Mouse (Mus musculus): ENCODE measurements at regions not wholly inside any gene's neighbourhood (a gene's known extent, or its start where the extent isn't known, plus 50 kb on each side); places are given as distances from the start of the nearest gene placed in this dataset.
"Not testable (repeated sequence)": the region's sequence is repeated elsewhere in the genome, so short reads cannot be mapped to it uniquely, and the experiment has no call there.

DNA sequence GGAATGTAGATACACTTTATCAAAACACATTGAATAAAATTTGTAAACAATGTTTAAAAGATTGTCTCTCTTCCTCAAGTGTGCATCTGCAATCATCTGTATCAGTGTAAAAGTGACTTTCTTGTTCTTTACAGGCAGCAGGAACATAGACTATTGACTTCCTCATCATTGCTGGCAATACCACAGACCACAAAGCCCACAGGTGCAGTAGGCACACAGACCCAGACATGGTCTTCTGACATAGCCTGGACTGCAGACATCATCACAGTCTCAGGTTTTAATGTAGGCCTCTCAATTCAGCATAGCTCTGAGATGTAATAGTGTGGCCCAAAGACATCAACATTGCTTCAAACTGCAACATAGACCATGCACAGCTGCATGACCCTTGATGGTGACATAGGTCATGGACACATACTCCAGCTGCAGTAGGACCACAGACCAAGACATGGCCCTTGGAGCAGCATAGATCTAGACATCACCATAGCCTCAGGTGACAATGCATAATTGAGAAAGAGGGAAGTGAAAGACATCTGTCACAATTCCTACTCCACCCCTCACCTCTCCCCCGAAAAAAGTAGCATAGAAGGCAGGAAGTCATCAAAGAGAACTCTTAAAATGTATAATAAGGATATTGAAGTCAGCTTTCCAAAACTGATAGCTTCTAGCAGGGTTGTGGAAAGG is 74.1 kb upstream of the Speer2 start:
- TF ChIP-seq POLR2A (IDR thresholded peaks at IDR 0.05; ENCODE audit: control insufficient read depth, low read depth, low read length) = no peak
- no peak for TF ChIP-seq CTCF (IDR thresholded peaks at IDR 0.05; ENCODE audit: control insufficient read depth, insufficient read depth, insufficient replicate concordance, low read depth, low read length)
- H3K4me3 ChIP-seq (ENCODE audit: control insufficient read depth, low read depth, low read length) = no peak overlapping the region

DNA sequence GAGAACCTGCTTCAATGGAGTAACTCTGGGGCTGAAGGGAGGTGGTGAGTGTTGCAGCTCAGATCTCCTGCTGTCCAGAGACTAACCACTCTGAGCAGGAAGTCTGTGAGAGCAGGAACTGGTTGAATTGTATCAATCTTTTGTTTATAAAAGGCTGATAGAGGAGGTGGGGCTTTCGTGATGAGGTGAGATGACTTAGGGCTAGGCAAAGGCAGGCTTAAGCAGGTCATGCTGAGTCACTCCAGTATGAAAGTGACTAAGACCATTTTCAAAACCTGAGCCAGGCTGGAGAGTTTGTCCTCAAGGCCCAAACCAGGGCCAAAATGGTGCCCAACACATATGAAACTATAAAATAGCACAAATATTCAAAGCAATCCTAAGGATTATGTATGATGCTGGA is 80.1 kb upstream of the Speer2 start:
- H3K4me3 ChIP-seq (ENCODE audit: control insufficient read depth, low read depth, low read length) = no peak overlapping the region
- H3K36me3 ChIP-seq (ENCODE audit: control insufficient read depth, insufficient read depth, low read length) = no peaks in the 10 kb centered on the region
- no peak overlapping the region for H3K27ac ChIP-seq (ENCODE audit: control insufficient read depth, insufficient read depth, low read depth, low read length)
- H3K27me3 ChIP-seq (ENCODE audit: control insufficient read depth, insufficient read depth, low read length) = no peaks in the 10 kb centered on the region
- TF ChIP-seq CTCF (IDR thresholded peaks at IDR 0.05; ENCODE audit: control insufficient read depth, insufficient read depth, insufficient replicate concordance, low read depth, low read length) (no peak), POLR2A (IDR thresholded peaks at IDR 0.05; ENCODE audit: control insufficient read depth, low read depth, low read length) (no peak)
- H3K4me1 ChIP-seq (ENCODE audit: control insufficient read depth, insufficient read depth, low read length) = no peaks in the 10 kb centered on the region

More for the DNA sequence above, 74.1 kb upstream of the Speer2 start:
- no peaks in the 10 kb centered on the region for H3K36me3 ChIP-seq (ENCODE audit: control insufficient read depth, insufficient read depth, low read length)
- H3K27ac ChIP-seq (ENCODE audit: control insufficient read depth, insufficient read depth, low read depth, low read length) = no peak overlapping the region
- H3K27me3 ChIP-seq (ENCODE audit: control insufficient read depth, insufficient read depth, low read length) = no peaks in the 10 kb centered on the region
- H3K4me1 ChIP-seq (ENCODE audit: control insufficient read depth, insufficient read depth, low read length) = no peaks in the 10 kb centered on the region

DNA sequence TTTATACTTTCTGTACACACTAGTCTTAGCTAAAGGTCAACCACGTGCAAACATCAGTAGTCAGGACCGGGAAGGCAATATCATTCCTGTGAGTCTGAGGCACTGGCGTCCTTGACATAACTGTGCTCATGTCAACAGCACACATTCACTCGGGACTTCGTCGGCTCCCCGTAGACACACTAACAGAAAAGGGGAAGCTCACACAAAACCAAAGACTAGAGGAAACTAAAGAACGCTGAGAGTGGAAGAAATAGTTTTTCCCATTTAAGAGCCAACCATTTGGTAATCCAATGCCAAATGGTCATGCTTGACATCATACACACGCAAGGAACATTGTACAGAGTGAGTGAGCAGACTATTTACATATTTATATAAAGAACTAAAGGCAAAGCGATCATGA is 85.2 kb upstream of the Speer2 start:
- Histone ChIP-seq H3K4me3 (ENCODE audit: control insufficient read depth, low read depth, low read length) (no peak overlapping the region), H3K36me3 (ENCODE audit: control insufficient read depth, insufficient read depth, low read length) (no peaks in the 10 kb centered on the region)

DNA sequence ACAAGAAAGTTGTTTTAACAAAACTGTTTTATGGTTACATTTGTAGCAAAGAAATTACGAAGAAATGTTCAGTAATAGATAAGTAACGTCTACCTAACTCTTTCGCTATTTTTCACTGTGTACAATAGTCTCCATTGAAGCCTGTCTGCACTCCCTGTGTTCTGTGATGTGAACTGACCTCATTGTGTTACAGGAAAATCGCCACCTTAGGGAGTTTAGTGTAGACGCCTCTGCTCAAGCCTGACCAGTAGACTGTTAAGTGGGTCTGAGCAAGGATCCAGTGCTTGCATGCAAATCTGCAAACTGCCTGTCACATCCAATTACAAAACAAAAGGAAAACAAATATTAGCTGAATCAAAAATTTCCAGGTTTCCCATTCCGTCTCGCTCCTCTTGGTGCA is 85.8 kb upstream of the Speer2 start:
- no peak overlapping the region for H3K27ac ChIP-seq (ENCODE audit: control insufficient read depth, insufficient read depth, low read depth, low read length)
- H3K4me1 ChIP-seq (ENCODE audit: control insufficient read depth, insufficient read depth, low read length) = no peaks in the 10 kb centered on the region
- no peaks in the 10 kb centered on the region for H3K36me3 ChIP-seq (ENCODE audit: control insufficient read depth, insufficient read depth, low read length)
- TF ChIP-seq CTCF (IDR thresholded peaks at IDR 0.05; ENCODE audit: control insufficient read depth, insufficient read depth, insufficient replicate concordance, low read depth, low read length) = no peak
- no peak for TF ChIP-seq POLR2A (IDR thresholded peaks at IDR 0.05; ENCODE audit: control insufficient read depth, low read depth, low read length)
- no peaks in the 10 kb centered on the region for H3K27me3 ChIP-seq (ENCODE audit: control insufficient read depth, insufficient read depth, low read length)
- H3K4me3 ChIP-seq (ENCODE audit: control insufficient read depth, low read depth, low read length) = no peak overlapping the region

More for the DNA sequence above, 85.2 kb upstream of the Speer2 start:
- Histone ChIP-seq H3K27me3 (ENCODE audit: control insufficient read depth, insufficient read depth, low read length) (no peaks in the 10 kb centered on the region), H3K27ac (ENCODE audit: control insufficient read depth, insufficient read depth, low read depth, low read length) (no peak overlapping the region), H3K4me1 (ENCODE audit: control insufficient read depth, insufficient read depth, low read length) (no peaks in the 10 kb centered on the region)
- no peak for TF ChIP-seq CTCF (IDR thresholded peaks at IDR 0.05; ENCODE audit: control insufficient read depth, insufficient read depth, insufficient replicate concordance, low read depth, low read length)
- no peak for TF ChIP-seq POLR2A (IDR thresholded peaks at IDR 0.05; ENCODE audit: control insufficient read depth, low read depth, low read length)

DNA sequence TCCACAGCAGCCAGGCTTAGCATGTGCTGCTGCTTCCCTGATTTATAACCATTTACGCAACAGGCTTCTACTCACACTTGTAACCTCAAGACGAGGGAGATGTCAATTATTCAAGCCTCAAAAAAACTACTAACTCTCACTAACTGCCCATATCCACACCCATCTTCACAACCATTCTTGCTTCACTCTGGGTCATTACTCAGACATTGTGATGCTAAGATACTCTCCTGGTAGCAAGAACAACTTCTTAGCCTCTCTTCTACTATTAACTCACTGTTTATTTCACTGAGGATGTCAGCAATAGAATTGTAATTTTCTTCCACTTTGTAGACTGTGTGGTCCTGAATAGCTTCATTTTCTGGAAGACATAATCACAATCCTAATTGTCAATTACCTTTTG is 88.0 kb upstream of the Speer2 start:
- H3K27me3 ChIP-seq (ENCODE audit: control insufficient read depth, insufficient read depth, low read length) = no peaks in the 10 kb centered on the region
- TF ChIP-seq CTCF (IDR thresholded peaks at IDR 0.05; ENCODE audit: control insufficient read depth, insufficient read depth, insufficient replicate concordance, low read depth, low read length) (no peak), POLR2A (IDR thresholded peaks at IDR 0.05; ENCODE audit: control insufficient read depth, low read depth, low read length) (no peak)
- H3K27ac ChIP-seq (ENCODE audit: control insufficient read depth, insufficient read depth, low read depth, low read length) = no peak overlapping the region
- no peak overlapping the region for H3K4me3 ChIP-seq (ENCODE audit: control insufficient read depth, low read depth, low read length)
- H3K4me1 ChIP-seq (ENCODE audit: control insufficient read depth, insufficient read depth, low read length) = no peaks in the 10 kb centered on the region
- H3K36me3 ChIP-seq (ENCODE audit: control insufficient read depth, insufficient read depth, low read length) = no peaks in the 10 kb centered on the region

DNA sequence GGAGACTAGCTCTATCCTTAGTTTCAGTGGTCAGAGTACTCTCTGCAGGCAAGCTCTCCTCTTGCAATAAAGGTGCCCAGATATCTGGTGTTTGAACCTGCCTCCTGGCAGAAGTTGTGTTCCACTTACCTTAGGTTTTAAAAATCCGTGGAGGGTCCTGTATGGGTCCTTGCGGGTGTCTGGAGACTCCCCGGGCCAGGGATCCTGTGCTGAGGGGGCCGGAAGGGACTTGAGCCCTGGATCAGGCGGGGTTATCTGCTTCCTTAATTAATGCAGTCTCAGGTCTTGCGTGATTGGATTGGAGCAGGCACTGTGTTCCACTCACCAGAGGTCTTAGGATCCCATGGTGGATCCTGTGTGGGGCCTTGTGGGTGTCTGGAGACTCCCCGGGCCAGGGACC is 103.0 kb upstream of the Speer2 start:
- not testable (repeated sequence) for H3K4me1 ChIP-seq (ENCODE audit: control insufficient read depth, insufficient read depth, low read length); H3K27me3 ChIP-seq (ENCODE audit: control insufficient read depth, insufficient read depth, low read length); H3K4me3 ChIP-seq (ENCODE audit: control insufficient read depth, low read depth, low read length); H3K27ac ChIP-seq (ENCODE audit: control insufficient read depth, insufficient read depth, low read depth, low read length); H3K36me3 ChIP-seq (ENCODE audit: control insufficient read depth, insufficient read depth, low read length)

DNA sequence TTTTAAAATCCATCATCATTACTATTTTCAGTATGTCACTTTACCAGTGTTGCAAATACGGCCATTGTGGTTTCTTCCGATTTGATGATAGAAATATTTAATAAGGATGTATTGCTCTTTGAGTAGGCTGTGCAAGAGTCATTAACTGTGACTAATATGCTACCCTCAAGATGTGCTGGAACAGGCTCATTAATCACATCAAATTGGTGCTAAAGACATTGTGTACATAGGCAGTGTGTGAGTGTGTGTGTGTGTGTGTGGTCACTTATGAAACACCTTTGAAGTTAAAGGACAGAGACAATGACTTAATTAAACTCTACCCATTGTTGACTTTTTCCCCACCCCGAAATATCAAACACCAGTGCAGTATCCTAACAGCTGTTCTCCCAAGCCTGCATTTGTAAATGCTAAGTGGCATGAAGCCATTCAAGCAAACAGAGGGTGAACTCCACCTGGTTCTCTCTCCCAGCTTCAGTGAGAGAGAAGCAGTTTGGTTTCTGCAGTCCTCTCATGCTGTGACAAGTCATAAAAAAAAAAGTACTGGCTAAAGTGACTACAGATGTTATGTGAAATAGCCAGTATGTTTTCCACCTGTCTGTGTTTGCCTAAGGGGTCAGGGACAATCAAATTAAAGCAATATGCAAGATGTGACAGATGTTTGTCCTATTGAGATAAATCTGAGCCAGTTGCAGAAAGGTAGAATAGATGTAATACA is 116.4 kb upstream of the Speer2 start:
- H3K27me3 ChIP-seq (ENCODE audit: control insufficient read depth, insufficient read depth, low read length) = no peaks in the 10 kb centered on the region
- no peaks in the 10 kb centered on the region for H3K36me3 ChIP-seq (ENCODE audit: control insufficient read depth, insufficient read depth, low read length)
- no peak for TF ChIP-seq POLR2A (IDR thresholded peaks at IDR 0.05; ENCODE audit: control insufficient read depth, low read depth, low read length)
- no peak for TF ChIP-seq CTCF (IDR thresholded peaks at IDR 0.05; ENCODE audit: control insufficient read depth, insufficient read depth, insufficient replicate concordance, low read depth, low read length)

More for the DNA sequence above, 116.4 kb upstream of the Speer2 start:
- H3K4me1 ChIP-seq (ENCODE audit: control insufficient read depth, insufficient read depth, low read length) = no peaks in the 10 kb centered on the region
- no peak overlapping the region for H3K4me3 ChIP-seq (ENCODE audit: control insufficient read depth, low read depth, low read length)
- H3K27ac ChIP-seq (ENCODE audit: control insufficient read depth, insufficient read depth, low read depth, low read length) = no peak overlapping the region

Data from testis, adult 2 months (tissue).